18 mouse cellular contexts compared by ENCODE assay signal in genomic region chr6:138072110-138072962, GRCm38 (mm10). TPM values are rescaled to one million over a fixed set of nuclear protein-coding genes. Genes with fewer than 3 reads are reported as not detected.
A peak's percentile ranks its signal among the peaks of the same experiment; 100 is the strongest.
DNase-seq lines count a peak whose midpoint lies in the region; ATAC-seq and TF ChIP-seq lines count a peak whose summit lies in the region.
"Had no signal": no experiment of that assay in that cellular context is flagged by ENCODE, and none has a peak within 500 bp of the region (broad histone marks: within the 10 kb centered on the region; RNA-seq: fewer than 3 reads in every experiment).

No protein-coding gene starts in this region.

- no peak for TF ChIP-seq CTCF in heart, adult 2 months (IDR thresholded peaks at IDR 0.05)

- H3K4me1 ChIP-seq in limb, embryonic 12.5 days (replicated peaks) = peaks cover 5% of the 10 kb centered on the region; the same call in 1 of the 2 replicates
- H3K4me1 ChIP-seq in limb, embryonic 10.5 days = 0 out of 2 replicates have a peak, but pooled peaks cover 4% of the 10 kb centered on the region
- no peaks in the 10 kb centered on the region for H3K4me1 ChIP-seq in heart, adult 2 months (ENCODE audit: control insufficient read depth, insufficient read depth, low read length)
- H3K4me1 ChIP-seq: hindbrain, embryonic 15.5 days; megakaryocyte, embryonic 14.5 days; neural tube, embryonic 12.5 days had no signal

- no peak overlapping the region for H3K4me2 ChIP-seq in limb, embryonic 12.5 days
- H3K4me2 ChIP-seq: embryonic facial prominence, embryonic 12.5 days; hindbrain, embryonic 15.5 days; neural tube, embryonic 12.5 days had no signal

- 0 out of 2 replicates have a peak overlapping the region, but pooled peaks have one; percentile 24 for H3K27ac ChIP-seq in limb, embryonic 12.5 days
- no peak overlapping the region for H3K27ac ChIP-seq in limb, embryonic 10.5 days
- H3K27ac ChIP-seq in heart, adult 2 months = no peak overlapping the region
- H3K27ac ChIP-seq: embryonic facial prominence, embryonic 12.5 days; hindbrain, embryonic 15.5 days; neural tube, embryonic 12.5 days had no signal

- H3K9me3 ChIP-seq in limb, embryonic 12.5 days = no peaks in the 10 kb centered on the region
- H3K9me3 ChIP-seq in limb, embryonic 10.5 days (replicated peaks) = no peaks in the 10 kb centered on the region
- H3K9me3 ChIP-seq: embryonic facial prominence, embryonic 12.5 days; hindbrain, embryonic 15.5 days; neural tube, embryonic 12.5 days had no signal

- no peak for TF ChIP-seq EP300 in heart, adult 2 months (IDR thresholded peaks at IDR 0.05; ENCODE audit: insufficient read depth, low read depth, low read length)

- H3K9ac ChIP-seq in limb, embryonic 12.5 days (replicated peaks) = no peak overlapping the region
- no peak overlapping the region for H3K9ac ChIP-seq in heart, adult 2 months (ENCODE audit: low read depth, low read length)
- H3K9ac ChIP-seq: embryonic facial prominence, embryonic 12.5 days; hindbrain, embryonic 15.5 days; neural tube, embryonic 12.5 days had no signal

- peak; percentile 59 for DNase-seq in adrenal gland, adult 2 months
- DNase-seq in adrenal gland, postnatal 25 days = no peak
- DNase-seq in limb, embryonic 10.5 days (ENCODE audit: low spot score) = no peak
- DNase-seq in testis, postnatal 14 days (ENCODE audit: low spot score) = peak; percentile 21
- DNase-seq in testis, postnatal 10 days (ENCODE audit: low spot score) = no peak
- no peak for DNase-seq in heart, adult 2 months
- DNase-seq: cerebellum, adult 2 months; kidney, adult 11 months; liver had no signal

- no peaks in the 10 kb centered on the region for H3K79me2 ChIP-seq in heart, adult 2 months (replicated peaks; ENCODE audit: control insufficient read depth, insufficient read depth, low read length)

- H3K27me3 ChIP-seq in limb, embryonic 12.5 days = no peaks in the 10 kb centered on the region
- no peaks in the 10 kb centered on the region for H3K27me3 ChIP-seq in limb, embryonic 10.5 days (ENCODE audit: low read depth, poor library complexity, severe bottlenecking)
- H3K27me3 ChIP-seq in heart, adult 2 months (ENCODE audit: control insufficient read depth, insufficient read depth, low read length) = no peaks in the 10 kb centered on the region
- H3K27me3 ChIP-seq: embryonic facial prominence, embryonic 12.5 days; hindbrain, embryonic 15.5 days; megakaryocyte, embryonic 14.5 days; neural tube, embryonic 12.5 days had no signal

- H3K4me3 ChIP-seq in limb, embryonic 12.5 days (replicated peaks) = no peak overlapping the region
- no peak overlapping the region for H3K4me3 ChIP-seq in limb, embryonic 10.5 days
- H3K4me3 ChIP-seq in heart, adult 2 months = no peak overlapping the region
- H3K4me3 ChIP-seq: embryonic facial prominence, embryonic 12.5 days; hindbrain, embryonic 15.5 days; megakaryocyte, embryonic 14.5 days; neural tube, embryonic 12.5 days had no signal

- 79% methylated on average over 5 of the region's 5 CpGs for WGBS in limb, embryonic 12.5 days
- WGBS in limb, embryonic 10.5 days = 89% methylated on average over 5 of the region's 5 CpGs
- 75% methylated on average over 5 of the region's 5 CpGs for WGBS in heart, adult 2 months

- intact Hi-C loops in heart, adult 2 months (cut with DNase I) = no loop called here

- H3K36me3 ChIP-seq in limb, embryonic 12.5 days = no peaks in the 10 kb centered on the region
- no peaks in the 10 kb centered on the region for H3K36me3 ChIP-seq in limb, embryonic 10.5 days
- no peaks in the 10 kb centered on the region for H3K36me3 ChIP-seq in heart, adult 2 months (ENCODE audit: control insufficient read depth, insufficient read depth, low read length)
- H3K36me3 ChIP-seq: embryonic facial prominence, embryonic 12.5 days; hindbrain, embryonic 15.5 days; neural tube, embryonic 12.5 days had no signal

- TF ChIP-seq POLR2A in heart, adult 2 months (IDR thresholded peaks at IDR 0.05; ENCODE audit: insufficient read depth, low read depth, low read length) = no peak

- peak; percentile 56; the same call in 1 of the 2 replicates for ATAC-seq in limb, embryonic 12.5 days (ENCODE audit: insufficient number of reproducible peaks, insufficient read depth, low FRiP score, low TSS enrichment, low read depth)
- peak; percentile 72 for ATAC-seq in megakaryocyte progenitor cell, adult 5-6 weeks (replicated peaks; ENCODE audit: poor library complexity)

RNA-seq across cellular contexts. Expression of gene Slc15a5, which starts 7.4 kb away (rescaled TPM):
- 1 to 10 TPM in 1 of 2 experiments, under 1 TPM in 1; 0.62 to 4.6 TPM for total RNA-seq in adrenal gland, adult 2 months (2021)
- polyA plus RNA-seq in adrenal gland, adult 2 months (2012; rRNA removed) = 0.39 and 0.94 TPM in 2 replicates
- 0.76 TPM in 1 of 2 replicates, not detected in the other for total RNA-seq in adrenal gland, postnatal 25 days (2021)
- polyA plus RNA-seq in limb, embryonic 12.5 days (2016; fragmentation: Nextera tagmentation; extraction: Ambion mirVana) = not detected in 2 replicates
- polyA plus RNA-seq in limb, embryonic 10.5 days (2016; fragmentation: Nextera tagmentation; extraction: Ambion mirVana) = not detected in 2 replicates
- total RNA-seq in megakaryocyte progenitor cell, adult 5-6 weeks (2015) = not detected in 2 replicates
- total RNA-seq in megakaryocyte progenitor cell, adult 5-6 weeks (2017) = not detected in 2 replicates
- not detected for total RNA-seq in heart, adult 2 months (2021)
- not detected in 2 replicates for polyA plus RNA-seq in heart, adult 2 months (2012; rRNA removed)
- total RNA-seq: monocyte, adult 5-6 weeks had no signal
- polyA plus RNA-seq: cerebellum, adult 2 months; hindbrain, embryonic 15.5 days; large intestine, adult 2 months; lung, embryonic 16.5 days had no signal

Comparison
In these comparisons a context has a peak if more than half of its experiments do, and no peak if none do; other contexts are left out.
1. DNase-seq: peak in adrenal gland, adult 2 months (single experiment) and testis, postnatal 14 days (single experiment); none in adrenal gland, postnatal 25 days (single experiment), limb, embryonic 10.5 days (single experiment), testis, postnatal 10 days (single experiment) and heart, adult 2 months (0 of 2).